Mouse (Mus musculus) spleen, adult 12 weeks (tissue): ENCODE results near the gene Serf1.
A peak's percentile ranks its signal among the peaks of the same experiment; 100 is the strongest.
"Not testable (repeated sequence)": the region's sequence is repeated elsewhere in the genome, so short reads cannot be mapped to it uniquely, and the experiment has no call there.

Source experiments
- DNase-seq: peaks from one replicate; pipeline ENCODE4 v3.0.0; 2022; ENCODE audit warnings: low spot score

The Serf1 gene

DNA sequence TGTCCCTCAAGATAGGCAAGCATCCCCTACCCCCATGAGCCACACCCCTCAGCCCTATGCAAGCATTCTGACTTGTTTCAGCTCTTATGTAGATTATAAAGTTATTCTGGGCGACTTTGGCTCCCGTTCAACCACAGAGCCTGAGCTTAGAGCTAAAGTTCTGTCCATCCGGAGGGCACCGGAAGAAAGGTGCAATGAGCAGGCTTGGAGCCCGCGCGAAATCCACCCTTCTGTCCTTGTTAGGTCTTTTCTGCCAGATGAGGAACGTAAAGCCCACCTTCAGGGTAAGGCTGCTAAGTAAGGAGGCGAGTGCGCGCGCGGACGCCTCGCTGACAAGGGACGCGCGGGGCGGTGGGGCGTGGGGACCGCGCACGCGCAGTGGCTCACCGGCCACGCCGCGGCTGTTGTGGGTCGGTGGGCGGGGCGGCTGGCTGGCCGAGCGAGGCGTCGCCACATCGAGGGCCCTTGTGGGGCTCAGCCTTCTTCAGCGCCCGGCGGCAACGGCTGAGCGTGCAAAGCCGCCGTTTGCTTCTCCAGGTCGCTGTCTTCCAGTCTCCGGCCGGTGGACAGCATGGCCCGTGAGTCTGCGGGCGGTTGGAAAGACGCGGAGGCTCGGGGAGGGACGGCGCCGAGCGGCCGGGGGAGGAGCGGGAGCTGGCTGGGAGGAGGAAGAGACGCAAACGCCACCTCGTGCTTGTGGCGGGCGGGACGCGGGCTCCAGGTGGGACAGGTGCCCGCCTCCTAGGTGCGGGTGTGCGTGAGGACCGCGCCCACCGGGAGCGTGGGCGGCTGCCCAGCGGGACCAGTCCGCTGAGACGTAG lies at the start of gene Serf1:
Gene Serf1, plus strand, starts transcription at position 361 of the 821 bp plus-strand sequence.
- DNase-seq, result peak; percentile 63

GRCm38 (mm10) chr13:100063936-100064335 lies 43.9 kb upstream of the Serf1 start:
- no peak for DNase-seq

GRCm38 (mm10) chr13:100067821-100068220 lies 40.0 kb upstream of the Serf1 start:
- no peak for DNase-seq

DNA sequence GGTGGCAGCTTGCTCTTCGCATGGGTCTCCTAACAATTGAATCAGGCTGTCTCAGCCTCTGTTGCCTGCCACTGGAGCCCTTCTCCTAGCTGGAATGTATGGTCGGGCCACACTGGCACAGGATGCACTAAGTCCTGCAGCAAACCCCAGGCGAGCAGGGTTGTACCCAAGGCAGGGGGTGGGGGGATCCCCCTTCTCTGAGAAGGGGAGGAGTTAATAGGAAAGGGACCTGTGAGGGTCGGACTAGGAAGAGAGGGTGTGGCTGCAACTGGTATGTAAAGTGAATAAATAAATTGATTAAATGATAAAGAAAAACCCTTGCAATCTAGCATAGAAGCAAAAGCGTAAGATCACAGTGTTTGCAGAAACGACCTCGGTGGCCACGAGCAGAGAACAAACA lies 36.3 kb upstream of the Serf1 start:
- no peak for DNase-seq

- DNase-seq, result no peak
These were observed 9.0 kb upstream of the Serf1 start for GRCm38 (mm10) chr13:100098808-100099207.

DNA sequence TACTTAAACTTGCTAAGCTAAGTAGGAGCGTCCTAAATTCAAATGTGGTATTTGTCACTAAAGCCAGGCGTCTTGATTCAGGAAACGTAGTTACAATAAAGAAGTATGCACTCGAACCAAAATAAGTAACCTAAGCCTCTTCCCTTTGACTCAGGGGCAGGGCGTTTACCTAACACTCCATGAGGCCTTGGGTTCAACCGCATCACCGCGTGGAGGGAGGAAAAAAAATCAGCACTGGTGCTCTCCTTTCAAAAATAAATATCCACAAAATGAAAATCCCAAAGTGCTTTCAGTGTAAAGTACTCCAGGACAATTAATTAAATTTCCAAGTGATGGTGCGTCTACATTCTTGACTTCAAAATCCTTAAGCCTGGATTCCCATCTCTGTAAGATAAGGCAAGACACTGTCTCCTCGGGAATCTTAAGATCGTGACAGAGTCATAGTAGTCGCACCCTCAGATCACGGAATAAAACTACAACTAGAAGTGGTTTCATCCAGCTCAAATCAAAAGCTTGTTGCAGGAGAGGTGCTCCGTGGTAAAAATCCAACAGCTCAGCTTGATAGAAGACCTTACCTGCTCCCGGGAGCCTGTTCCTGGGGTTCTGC lies 4.7 kb upstream of the Serf1 start:
- DNase-seq, result no peak

DNA sequence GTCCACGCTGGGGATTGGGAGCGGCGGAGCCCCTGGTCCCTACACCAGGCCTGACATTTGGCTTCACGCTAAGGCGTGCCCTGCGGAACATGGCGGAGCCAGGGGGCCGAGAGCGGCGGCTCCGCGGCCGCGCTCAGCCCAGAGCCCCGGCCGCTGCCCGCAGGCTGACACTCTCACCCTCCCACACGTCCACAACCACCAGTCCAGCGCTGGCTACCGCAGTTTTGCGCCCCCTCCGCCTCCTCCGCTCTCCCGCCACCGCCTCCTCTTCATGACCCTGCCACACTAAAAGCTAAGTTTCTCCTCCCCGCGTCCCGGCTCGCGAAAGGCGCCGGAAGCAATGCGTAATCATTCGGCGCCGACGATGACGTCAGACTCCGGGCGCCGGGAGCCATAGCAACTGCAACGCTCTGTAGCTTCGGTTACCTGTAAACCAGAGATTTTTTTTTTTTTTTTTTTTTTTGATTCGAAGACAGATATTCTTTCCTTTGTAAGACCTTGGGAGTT lies 4.0 kb upstream of the Serf1 start, which contains the start of gene Bdp1:
Gene Bdp1, minus strand, starts transcription at position 323 of the 507 bp plus-strand sequence.
- DNase-seq, result peak; percentile 93

DNA sequence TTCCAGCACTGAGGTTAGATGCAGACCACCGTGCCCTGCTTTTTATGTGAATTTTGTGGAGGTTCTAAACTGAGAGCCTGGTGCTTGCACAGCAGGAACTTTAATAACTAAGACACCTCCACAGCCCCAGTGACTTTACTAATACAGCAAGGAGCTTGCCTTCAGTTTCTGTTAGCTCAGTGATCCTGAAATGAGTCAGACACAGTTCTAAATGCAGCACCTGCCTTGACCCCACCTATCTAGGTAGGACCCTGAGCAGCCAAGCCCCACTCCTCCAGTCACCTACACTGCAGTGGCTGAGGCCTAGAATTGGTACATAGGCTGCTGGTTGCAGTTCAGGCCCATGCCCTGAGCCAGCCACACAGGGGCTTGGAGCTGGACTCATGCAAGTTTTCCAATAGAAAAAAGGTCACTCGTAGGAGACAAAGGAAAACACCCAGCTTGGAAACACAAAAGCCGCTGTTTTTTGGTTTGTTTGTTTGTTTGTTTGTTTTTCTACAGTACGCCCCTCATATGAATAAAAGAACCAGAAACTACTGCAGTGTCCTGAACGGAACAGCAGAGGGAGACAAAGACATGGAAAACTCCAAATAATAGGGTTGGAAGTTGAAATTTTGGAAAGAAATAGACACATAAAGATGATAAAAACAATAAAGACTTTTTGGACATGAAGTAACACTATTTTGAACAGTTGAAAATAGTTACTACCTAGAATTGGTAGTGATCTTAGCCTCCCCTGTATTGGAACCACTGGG lies 4.6 kb downstream of the Serf1 start:
- DNase-seq, result no peak

DNA sequence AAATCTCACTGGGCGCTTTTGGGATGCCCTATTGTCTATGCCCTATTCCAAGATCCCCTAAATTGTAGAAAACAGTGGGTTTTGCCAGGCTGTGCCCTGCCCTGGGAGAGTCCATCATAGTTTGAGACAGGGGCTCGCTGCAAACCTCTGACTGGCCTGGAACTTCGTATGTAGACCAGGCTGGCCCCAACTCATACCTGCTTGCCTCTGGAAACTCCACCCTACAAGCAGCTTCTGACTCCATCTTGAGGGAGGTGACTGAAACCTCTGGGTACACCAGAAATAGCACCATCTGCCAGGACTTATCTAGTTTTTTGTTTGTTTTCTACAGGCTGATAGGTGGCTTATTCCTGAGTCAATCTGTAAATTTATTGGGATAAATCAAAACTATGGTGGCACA lies 16.2 kb downstream of the Serf1 start:
- DNase-seq, result no peak

- DNase-seq, result peak; percentile 78
These were observed 16.8 kb downstream of the Serf1 start, which contains the start of gene Smn1 for GRCm38 (mm10) chr13:100124423-100125257. Gene Smn1 (plus strand): TSS chr13:100124852.

DNA sequence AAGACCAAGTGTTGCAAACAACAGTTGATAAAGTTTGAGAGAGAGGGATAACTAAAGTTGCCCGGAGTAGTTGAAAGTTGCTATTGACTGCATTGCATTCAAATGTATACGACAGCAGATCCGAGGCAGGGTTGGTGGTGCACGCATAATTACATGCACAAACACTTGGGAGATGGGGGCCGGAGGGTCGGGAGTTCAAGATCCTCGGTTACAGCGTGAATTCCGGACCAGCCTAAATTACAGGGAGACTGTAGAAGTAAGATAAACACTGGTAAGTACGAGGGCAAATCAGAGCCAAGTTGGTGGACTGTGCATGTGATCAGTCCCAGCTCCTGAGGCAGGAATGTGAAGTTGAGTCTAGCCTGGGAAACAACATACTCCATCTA lies 17.4 kb downstream of the Serf1 start:
- DNase-seq, result no peak

DNA sequence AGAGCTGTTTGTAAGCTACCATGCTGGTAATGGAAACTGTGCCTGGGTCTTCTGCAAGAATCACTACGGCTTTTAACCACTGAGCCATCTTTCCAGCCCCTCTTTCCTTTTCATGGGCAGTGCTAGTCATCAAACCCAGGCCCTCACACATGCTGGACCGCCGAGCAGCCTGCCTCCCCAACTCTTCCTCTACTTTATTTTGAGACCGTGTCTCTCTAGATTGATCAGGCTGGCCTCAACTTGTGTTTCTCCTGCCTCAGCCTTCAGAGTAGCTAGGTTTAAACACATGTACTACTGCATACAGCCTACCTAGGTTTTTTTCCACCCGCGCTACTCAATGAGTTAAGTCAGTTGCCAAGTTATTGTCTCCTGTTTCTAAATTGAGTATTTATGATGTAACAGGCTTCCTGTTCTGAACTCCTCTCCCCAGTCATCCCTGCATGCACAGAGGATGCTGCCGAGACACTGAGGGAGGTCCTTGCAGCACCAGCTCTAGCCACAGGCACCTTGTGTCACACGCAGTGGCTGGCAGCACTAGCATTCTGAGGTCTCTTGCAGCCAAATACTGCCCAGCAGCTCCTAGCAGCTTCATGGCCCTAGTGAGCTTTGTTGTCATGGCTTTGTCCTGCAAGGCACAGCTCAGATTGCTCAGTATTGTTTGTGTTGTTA lies 34.0 kb downstream of the Serf1 start:
- no peak for DNase-seq

DNA sequence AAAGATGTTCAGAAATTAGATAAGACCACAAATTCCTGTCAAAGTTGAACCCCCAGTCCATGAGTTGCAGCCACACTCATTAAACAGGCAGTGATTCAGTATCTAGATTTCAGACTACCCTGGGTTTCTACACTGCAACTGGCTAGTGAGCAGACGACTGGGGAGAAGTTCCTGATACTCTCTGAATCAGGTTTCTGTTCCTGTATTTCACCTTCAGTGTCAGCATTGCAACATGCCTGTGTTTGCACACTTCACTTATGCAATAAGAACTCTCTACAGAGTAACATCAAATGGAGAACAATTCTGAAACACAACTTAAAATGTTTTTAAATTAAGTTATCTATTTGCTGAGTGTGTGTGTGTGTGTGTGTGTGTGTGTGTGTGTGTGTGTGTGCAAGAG lies 44.8 kb downstream of the Serf1 start:
- no peak for DNase-seq

- no peak for DNase-seq
These were observed 48.8 kb downstream of the Serf1 start for GRCm38 (mm10) chr13:100156624-100157023.

DNA sequence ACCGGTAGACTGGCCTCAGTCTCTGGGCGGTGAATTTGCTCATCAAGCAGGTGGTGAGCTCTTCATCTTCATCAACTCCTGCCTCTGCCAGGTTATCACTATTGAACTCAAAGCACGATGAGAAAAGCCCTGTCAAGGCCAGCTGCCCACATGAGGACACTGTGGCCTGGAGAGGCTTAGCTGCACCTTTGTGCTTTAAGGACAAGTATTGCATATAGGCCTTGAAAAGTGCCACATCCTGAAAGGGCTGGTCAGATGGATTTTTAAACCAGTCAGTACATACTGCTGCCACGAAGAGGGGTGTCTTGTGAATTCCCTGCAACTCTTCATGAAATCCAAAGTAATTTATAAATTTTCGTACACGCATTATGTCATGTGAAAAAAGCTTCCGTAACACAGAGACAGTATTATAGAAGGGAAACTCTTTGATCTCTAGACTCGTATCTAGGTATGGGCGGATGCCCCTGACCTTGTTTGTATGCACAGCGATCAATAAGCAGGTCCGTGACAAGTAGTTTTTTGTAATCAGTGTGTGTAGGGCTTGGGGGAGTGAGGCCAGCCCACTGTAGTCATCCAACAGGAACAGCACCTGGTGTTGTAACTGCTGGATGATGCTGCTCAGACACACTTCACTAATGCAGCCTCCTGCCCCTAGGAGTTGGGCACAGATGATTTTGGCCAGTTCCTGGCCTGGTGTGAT lies 53.5 kb downstream of the Serf1 start:
- not testable (repeated sequence) for DNase-seq

DNA sequence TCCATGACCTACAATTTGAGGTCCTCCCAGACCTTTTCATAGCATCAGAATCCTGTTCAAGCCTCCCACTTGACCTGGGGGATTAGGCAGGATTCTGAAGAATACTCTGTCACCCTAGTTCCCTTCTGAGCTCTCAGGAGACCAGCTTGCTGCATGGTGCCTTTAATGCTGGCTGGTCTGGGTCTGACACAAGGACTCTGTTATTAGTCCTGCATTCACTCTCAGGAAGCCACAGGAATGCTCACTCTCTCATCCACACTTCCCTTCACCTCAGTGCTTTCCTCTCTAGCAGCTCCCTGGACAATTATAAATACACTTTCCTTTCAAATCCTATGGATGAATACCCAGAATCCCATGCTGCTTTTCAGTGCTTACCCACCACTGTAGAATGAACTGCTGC lies 54.7 kb downstream of the Serf1 start:
- not testable (repeated sequence) for DNase-seq
